ENCODE assay signal across 9 mouse cellular contexts in genomic region chr4:8398969-8399368, GRCm38 (mm10).
DNase-seq lines count a peak whose midpoint lies in the region; ATAC-seq and TF ChIP-seq lines count a peak whose summit lies in the region.
"Had no signal": no experiment of that assay in that cellular context is flagged by ENCODE, and none has a peak within 500 bp of the region (broad histone marks: within the 10 kb centered on the region; RNA-seq: fewer than 3 reads in every experiment).

No protein-coding gene starts in this region.

- no peak for DNase-seq in kidney, adult 2 months
- peak; percentile 38 to 40 for DNase-seq in adrenal gland, postnatal 36 days
- peak; percentile 41 for DNase-seq in cerebellum, adult 11-12 months
- no peak for DNase-seq in layer of hippocampus, postnatal 14 days (ENCODE audit: low spot score in 2 of 2)

- no peak overlapping the region for H3K4me3 ChIP-seq in kidney, embryonic 15.5 days (replicated peaks)
- H3K4me3 ChIP-seq in kidney, adult 2 months (ENCODE audit: insufficient read depth, low read depth, low read length), result no peak overlapping the region
- no peak overlapping the region for H3K4me3 ChIP-seq in intestine, embryonic 16.5 days (ENCODE audit: low read length)
- H3K4me3 ChIP-seq: myocyte had no signal

- 0 out of 2 replicates have a peak, but pooled peaks have one; percentile 64 for ATAC-seq in kidney, embryonic 15.5 days (replicated peaks; ENCODE audit: low FRiP score)
- peak; percentile 59; the same call in 1 of the 2 replicates for ATAC-seq in intestine, embryonic 16.5 days
- no peak for ATAC-seq in granulocyte monocyte progenitor cell, adult 5-6 weeks (replicated peaks; ENCODE audit: poor library complexity, severe bottlenecking)

- TF ChIP-seq CTCF in kidney, adult 2 months (conservative IDR thresholded peaks at IDR 0.05; ENCODE audit: insufficient read depth, insufficient read length, low read depth, low read length), result no peak

- H3K27me3 ChIP-seq in kidney, embryonic 15.5 days, result no peaks in the 10 kb centered on the region
- no peaks in the 10 kb centered on the region for H3K27me3 ChIP-seq in kidney, adult 2 months (replicated peaks; ENCODE audit: control insufficient read depth, insufficient read depth, low read length)
- no peaks in the 10 kb centered on the region for H3K27me3 ChIP-seq in intestine, embryonic 16.5 days (replicated peaks; ENCODE audit: control insufficient read depth, insufficient read depth, low read length)

- H3K9me3 ChIP-seq in kidney, embryonic 15.5 days (replicated peaks), result no peaks in the 10 kb centered on the region
- no peaks in the 10 kb centered on the region for H3K9me3 ChIP-seq in intestine, embryonic 16.5 days (ENCODE audit: control insufficient read depth, low read length)

- no peak overlapping the region for H3K9ac ChIP-seq in kidney, embryonic 15.5 days
- H3K9ac ChIP-seq in intestine, embryonic 16.5 days (ENCODE audit: low read depth, low read length), result no peak overlapping the region
- H3K9ac ChIP-seq: liver, embryonic 14.5 days had no signal

- no peak for TF ChIP-seq POLR2A in kidney, adult 2 months (IDR thresholded peaks at IDR 0.05; ENCODE audit: low read depth, low read length)

- 75% methylated on average over 4 of the region's 4 CpGs for WGBS in kidney, embryonic 15.5 days
- 80% methylated on average over 4 of the region's 4 CpGs for WGBS in kidney, adult 2 months
- 48% methylated on average over 4 of the region's 4 CpGs for whole genome bisulfite sequencing in intestine, embryonic 16.5 days

- no peak overlapping the region for H3K4me2 ChIP-seq in kidney, embryonic 15.5 days
- no peak overlapping the region for H3K4me2 ChIP-seq in intestine, embryonic 16.5 days (ENCODE audit: low read depth, low read length)

- no peaks in the 10 kb centered on the region for H3K36me3 ChIP-seq in kidney, embryonic 15.5 days
- no peaks in the 10 kb centered on the region for H3K36me3 ChIP-seq in kidney, adult 2 months (ENCODE audit: control insufficient read depth, insufficient read depth, low read length)
- no peaks in the 10 kb centered on the region for H3K36me3 ChIP-seq in intestine, embryonic 16.5 days (ENCODE audit: control insufficient read depth, insufficient read depth, low read length)

- no peaks in the 10 kb centered on the region for H3K4me1 ChIP-seq in kidney, embryonic 15.5 days
- no peaks in the 10 kb centered on the region for H3K4me1 ChIP-seq in kidney, adult 2 months (ENCODE audit: control insufficient read depth, insufficient read depth, low read length)
- H3K4me1 ChIP-seq in intestine, embryonic 16.5 days (ENCODE audit: control insufficient read depth, insufficient read depth, low read length), result no peaks in the 10 kb centered on the region

- no peak overlapping the region for H3K27ac ChIP-seq in kidney, embryonic 15.5 days
- H3K27ac ChIP-seq in kidney, adult 2 months (ENCODE audit: insufficient read depth, low read depth, low read length), result no peak overlapping the region
- no peak overlapping the region for H3K27ac ChIP-seq in intestine, embryonic 16.5 days (ENCODE audit: low read length)
- H3K27ac ChIP-seq: liver, embryonic 14.5 days had no signal

Comparison
In these comparisons a context has a peak if more than half of its experiments do, and no peak if none do; other contexts are left out.
1. DNase-seq: peak in adrenal gland, postnatal 36 days (2 of 2) and cerebellum, adult 11-12 months (single experiment); none in kidney, adult 2 months (single experiment) and layer of hippocampus, postnatal 14 days (0 of 2).